In genomic region chr5:113179843-113180682, GRCm38 (mm10) we compare ENCODE assay signal across 8 mouse cellular contexts. TPM values are rescaled to one million over a fixed set of nuclear protein-coding genes. Genes with fewer than 3 reads are reported as not detected.
DNase-seq lines count a peak whose midpoint lies in the region; ATAC-seq lines count a peak whose summit lies in the region.

No protein-coding gene starts in this region.

- peak; percentile 84 to 95 for DNase-seq in adrenal gland, adult (ENCODE audit: inconsistent age in 2 of 2, low spot score in 1 of 2)
- DNase-seq in embryo, embryonic 10 days (ENCODE audit: low spot score), result peak; percentile 93
- peak; percentile 91 for DNase-seq in gastrocnemius, postnatal 10 days
- peak; percentile 77 for DNase-seq in hindlimb bud, embryonic 11.5 days (ENCODE audit: extremely low spot score, low read depth, low spot score)
- peak; percentile 74 to 78 for DNase-seq in left cerebral cortex, adult 8-10 months (ENCODE audit: low spot score in 2 of 2)
- DNase-seq in right cerebral cortex, adult 2 months (ENCODE audit: low spot score in 2 of 2), result peak; percentile 90
- DNase-seq in urinary bladder, postnatal 25 days (ENCODE audit: low spot score), result peak; percentile 86

- ATAC-seq in megakaryocyte, adult 5-6 weeks (ENCODE audit: poor library complexity, severe bottlenecking), result peak; percentile 83

RNA-seq across cellular contexts. Expression of gene 2900026A02Rik, which starts 41.0 kb away (rescaled TPM):
- 10 to 100 TPM; 36.2 to 42.0 TPM for total RNA-seq in gastrocnemius, postnatal 10 days (2021)
- 10 to 100 TPM; 33.9 to 38.7 (median 35.5) TPM for total RNA-seq in left cerebral cortex, adult 8-10 months (2022)
- 0.11 and 0.30 TPM in 2 replicates for total RNA-seq in megakaryocyte, adult 5-6 weeks (2015)
- total RNA-seq in megakaryocyte, adult 5-6 weeks (2017), result 0.29 and 0.45 TPM in 2 replicates

RNA-seq across cellular contexts. Expression of gene Tmem211, which starts 46.6 kb away (rescaled TPM):
- not detected for total RNA-seq in gastrocnemius, postnatal 10 days (2021)
- not detected for total RNA-seq in left cerebral cortex, adult 8-10 months (2022)
- not detected in 2 replicates for total RNA-seq in megakaryocyte, adult 5-6 weeks (2015)
- total RNA-seq in megakaryocyte, adult 5-6 weeks (2017), result not detected in 2 replicates

Comparison
In these comparisons a context has a peak if more than half of its experiments do, and no peak if none do; other contexts are left out.
1. Peak in every context shown above with its lines: DNase-seq and ATAC-seq.
2. RNA of gene 2900026A02Rik, which starts 41.0 kb away (total RNA-seq): 36.2 to 42.0 TPM in gastrocnemius, postnatal 10 days and 33.9 to 38.7 TPM in left cerebral cortex, adult 8-10 months; 0.11 to 0.45 TPM in megakaryocyte, adult 5-6 weeks; every median in the first group is over 10 times any median in the second.